Mouse (Mus musculus) liver, embryonic 13.5 days (tissue): ENCODE data around the gene Gm3486. TPM values are rescaled to one million over a fixed set of nuclear protein-coding genes. Genes with fewer than 3 reads are reported as not detected.
"Not testable (repeated sequence)": the region's sequence is repeated elsewhere in the genome, so short reads cannot be mapped to it uniquely, and the experiment has no call there.

Experiments used
- ATAC-seq: fragments of 200-750 bp; cut with Nextera tagmentation; 2 replicates; pipeline ENCODE4 v1.8.0; 2017; ENCODE audit warnings: low read depth, mild to moderate bottlenecking, moderate number of reproducible peaks, moderate library complexity
- DNase-seq: peaks from one replicate; pipeline ENCODE4 v3.0.0; 2022
- H3K27ac ChIP-seq: fragments of 300-500 bp; sonication (generic); 2 replicates; pipeline ENCODE4 v1.5.1; 2015; ENCODE audit warnings: moderate library complexity, mild to moderate bottlenecking, inconsistent platforms
- H3K27me3 ChIP-seq: fragments of 300-500 bp; sonication (generic); 2 replicates; pipeline ENCODE4 v1.6.1; 2015; ENCODE audit warnings: mild to moderate bottlenecking, inconsistent platforms
- H3K36me3 ChIP-seq: fragments of 300-500 bp; sonication (generic); 2 replicates; pipeline ENCODE4 v1.6.1; 2015; ENCODE audit warnings: mild to moderate bottlenecking, inconsistent platforms
- H3K4me1 ChIP-seq: fragments of 300-500 bp; sonication (generic); replicated peaks from 2 replicates; pipeline ENCODE4 v1.6.1; 2015; ENCODE audit warnings: inconsistent platforms
- H3K4me2 ChIP-seq: fragments of 300-500 bp; sonication (generic); 2 replicates; pipeline ENCODE4 v1.6.1; 2015; ENCODE audit warnings: inconsistent platforms, mild to moderate bottlenecking, moderate library complexity
- H3K4me3 ChIP-seq: fragments of 300-500 bp; sonication (generic); replicated peaks from 2 replicates; pipeline ENCODE4 v1.5.1; 2015; ENCODE audit warnings: mild to moderate bottlenecking, inconsistent platforms
- H3K9ac ChIP-seq: fragments of 300-500 bp; sonication (generic); 2 replicates; pipeline ENCODE4 v1.6.1; 2015; ENCODE audit warnings: mild to moderate bottlenecking, inconsistent platforms
- H3K9me3 ChIP-seq: fragments of 300-500 bp; sonication (generic); replicated peaks from 2 replicates; pipeline ENCODE4 v1.6.1; 2016; ENCODE audit warnings: inconsistent platforms
- WGBS: fragments of 180-500 bp; shearing (Covaris S2); methylation state at CpG from one replicate; pipeline ENCODE4 v1.1.7; 2015; ENCODE audit not compliant: insufficient replicate concordance; 5-methylcytosine and 5-hydroxymethylcytosine counted together
- polyA plus RNA-seq: library from polyadenylated mRNA; unstranded; fragments of >200 nt; fragmentation: Nextera tagmentation; extraction: Ambion mirVana; gene quantifications from 2 replicates; pipeline ENCODE4 v1.2.1, GENCODE M21; 2015

The Gm3486 gene
- not detected in 2 replicates for polyA plus RNA-seq

DNA sequence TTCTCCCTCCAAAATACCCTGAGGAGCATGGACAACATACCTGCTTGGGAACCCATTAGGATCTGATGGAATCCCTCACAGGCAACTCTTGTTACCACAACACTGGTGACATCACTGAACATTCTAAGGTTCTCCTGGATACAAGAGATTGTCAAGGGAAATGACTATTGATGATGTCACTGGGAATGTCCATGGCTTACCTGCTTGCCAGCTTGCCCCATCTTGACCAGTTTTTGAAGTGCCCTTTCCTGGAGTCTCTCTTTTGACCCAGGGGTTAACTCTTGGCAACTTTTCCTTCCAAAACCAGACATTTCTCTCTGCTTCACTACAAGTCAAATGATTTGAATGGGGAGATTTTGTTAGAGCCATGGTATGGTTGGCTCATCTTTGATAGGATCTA lies at the start of gene Gm3486:
TSS of gene Gm3486 (minus strand) at position 101 of the 400 bp plus-strand sequence.
- DNase-seq, H3K27ac ChIP-seq, H3K4me2 ChIP-seq, H3K9ac ChIP-seq, ATAC-seq, H3K4me3 ChIP-seq, H3K9me3 ChIP-seq, H3K4me1 ChIP-seq, H3K36me3 ChIP-seq, H3K27me3 ChIP-seq: not testable (repeated sequence)

DNA sequence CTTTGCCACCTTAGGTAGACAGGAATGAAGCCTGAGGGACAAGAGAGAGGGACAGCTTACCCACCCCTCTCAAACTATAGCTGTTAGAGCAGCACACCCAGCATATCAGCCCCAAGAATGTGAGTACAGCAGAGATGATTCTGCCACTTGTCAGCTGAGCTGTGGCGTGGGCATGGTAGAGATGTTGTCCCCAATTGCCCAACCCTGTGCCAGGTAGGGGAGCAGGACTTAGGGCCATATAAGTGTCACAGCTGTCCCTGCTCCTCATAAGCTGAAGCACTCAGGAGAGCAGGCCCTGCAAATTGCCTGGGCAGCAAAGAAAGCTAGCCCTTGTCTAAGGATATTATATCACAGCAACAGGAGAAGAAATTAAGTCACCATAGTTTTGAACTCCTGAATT lies 35.4 kb upstream of the Gm3486 start:
- not testable (repeated sequence) for H3K9ac ChIP-seq, ATAC-seq, H3K4me2 ChIP-seq, H3K27me3 ChIP-seq, H3K4me1 ChIP-seq, DNase-seq, H3K9me3 ChIP-seq, H3K4me3 ChIP-seq, H3K36me3 ChIP-seq, H3K27ac ChIP-seq
- WGBS, result 56% methylated on average over 1 of the region's 1 CpGs

DNA sequence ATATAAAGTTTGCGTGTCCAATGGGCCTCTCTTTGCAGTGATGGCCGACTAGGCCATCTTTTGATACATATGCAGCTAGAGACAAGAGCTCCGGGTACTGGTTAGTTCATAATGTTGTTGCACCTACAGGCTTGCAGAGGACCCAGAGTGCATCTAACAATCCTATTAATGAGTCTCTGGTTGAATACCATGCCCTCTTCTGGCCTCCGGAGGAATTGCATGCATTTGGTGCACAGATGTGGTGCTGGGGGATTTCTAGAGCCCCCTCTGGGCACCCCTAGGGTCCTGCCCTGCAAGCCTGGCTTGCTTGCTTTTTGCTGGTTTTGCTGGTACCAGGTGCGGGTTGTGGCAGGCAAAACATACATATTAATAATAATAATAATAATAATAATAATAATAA lies 31.4 kb upstream of the Gm3486 start:
- DNase-seq, H3K4me1 ChIP-seq: not testable (repeated sequence)
- WGBS, result 58% methylated on average over 5 of the region's 5 CpGs

DNA sequence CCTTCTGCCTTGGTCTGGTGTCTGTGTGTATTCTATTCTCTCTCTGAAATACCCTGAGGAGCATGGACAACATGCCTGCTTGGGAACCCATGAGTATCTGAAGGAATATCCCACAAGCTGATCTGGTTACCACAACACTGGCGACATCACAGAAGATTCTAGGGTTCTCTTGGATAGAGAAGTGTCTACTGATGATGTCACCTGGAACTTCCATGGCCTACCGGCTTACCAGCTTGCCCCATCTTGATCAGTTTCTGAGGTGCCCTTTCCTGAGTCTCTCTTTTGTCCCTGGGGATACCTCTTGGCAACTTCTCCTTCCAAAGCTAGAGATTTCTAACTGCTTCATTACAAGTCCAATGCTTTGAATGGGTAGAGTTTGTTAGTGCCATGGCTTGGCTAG lies 35.9 kb downstream of the Gm3486 start, which contains the start of gene Gm7954:
TSS of gene Gm7954 (minus strand) at position 101 of the 400 bp plus-strand sequence.
- not testable (repeated sequence) for H3K9ac ChIP-seq, DNase-seq, H3K4me2 ChIP-seq, H3K4me3 ChIP-seq, H3K27ac ChIP-seq, H3K36me3 ChIP-seq, H3K27me3 ChIP-seq, H3K4me1 ChIP-seq, H3K9me3 ChIP-seq, ATAC-seq
- WGBS, result no CpG with 5 or more reads among the region's 2 CpGs

More for the DNA sequence above, 31.4 kb upstream of the Gm3486 start:
- not testable (repeated sequence) for H3K4me2 ChIP-seq, H3K36me3 ChIP-seq, H3K9me3 ChIP-seq, H3K27me3 ChIP-seq, H3K4me3 ChIP-seq, H3K9ac ChIP-seq, ATAC-seq, H3K27ac ChIP-seq

Other genes with a start within 250 kb of the Gm3486 start
- gene Gm2832, start 210.7 kb downstream of the Gm3486 start, polyA plus RNA-seq, result not detected in 2 replicates
- not detected in 2 replicates for gene Gm5798, start 140.9 kb downstream of the Gm3486 start, polyA plus RNA-seq
- not detected in 2 replicates for gene Gm7945, start 103.1 kb downstream of the Gm3486 start, polyA plus RNA-seq
- not detected in 2 replicates for gene Gm6482, start 81.2 kb downstream of the Gm3486 start, polyA plus RNA-seq
- gene Gm7954, start 36.0 kb downstream of the Gm3486 start, polyA plus RNA-seq, result not detected in 2 replicates
- not detected in 2 replicates for gene Gm7970, start 66.1 kb upstream of the Gm3486 start, polyA plus RNA-seq
- not detected in 2 replicates for gene 1700049E17Rik2, start 83.7 kb upstream of the Gm3486 start, polyA plus RNA-seq
- not detected in 2 replicates for gene Gm3072, start 135.1 kb upstream of the Gm3486 start, polyA plus RNA-seq
- gene Gm3676, start 157.0 kb upstream of the Gm3486 start, polyA plus RNA-seq, result not detected in 2 replicates
- gene Gm8068, start 212.4 kb upstream of the Gm3486 start, polyA plus RNA-seq, result not detected in 2 replicates